Comparison of ENCODE assay signal across 7 mouse cellular contexts in the genomic region with DNA sequence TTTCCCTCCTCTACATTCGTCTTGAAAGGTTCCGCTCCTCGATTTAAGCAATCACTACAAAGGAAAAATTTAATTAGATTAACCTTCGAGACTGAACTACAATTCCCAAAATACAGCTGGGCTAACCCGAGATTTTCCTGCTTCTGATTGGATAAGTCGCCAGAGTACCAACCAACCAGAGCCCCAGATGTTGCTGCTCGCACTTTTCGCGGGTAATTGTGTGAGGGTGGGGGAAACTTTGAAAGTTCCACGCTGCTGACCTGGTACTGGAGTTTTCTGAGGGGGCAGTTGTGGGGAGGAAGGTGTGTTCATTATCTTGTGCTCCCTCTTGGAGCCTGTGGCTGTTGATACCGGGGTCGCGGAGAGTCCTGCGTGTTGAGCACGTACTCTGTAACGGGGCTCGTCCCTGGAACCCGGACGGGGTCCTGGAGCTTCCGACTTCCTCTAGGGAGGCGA. TPM values are rescaled to one million over a fixed set of nuclear protein-coding genes. Genes with fewer than 3 reads are reported as not detected.
DNase-seq lines count a peak whose midpoint lies in the region; ATAC-seq lines count a peak whose summit lies in the region.

A gene (plus strand): TSS at position 162 of the 456 bp plus-strand sequence.

- peak; percentile 81 for ATAC-seq in intestine, embryonic 16.5 days
- peak; percentile 82 for ATAC-seq in midbrain, embryonic 11.5 days (ENCODE audit: low FRiP score)

- under 1% methylated on average over 21 of the region's 21 CpGs for WGBS in intestine, embryonic 16.5 days
- WGBS in midbrain, embryonic 11.5 days, result 0% methylated on average over 21 of the region's 21 CpGs

- no peaks in the 10 kb centered on the region for H3K9me3 ChIP-seq in intestine, embryonic 16.5 days (ENCODE audit: control insufficient read depth, low read length)
- H3K9me3 ChIP-seq in midbrain, embryonic 11.5 days (ENCODE audit: control insufficient read depth, low read length), result no peaks in the 10 kb centered on the region

- peak within 1 kb of the TSS; percentile 72 for H3K27ac ChIP-seq in intestine, embryonic 16.5 days (ENCODE audit: low read length)
- H3K27ac ChIP-seq in midbrain, embryonic 11.5 days (ENCODE audit: low read depth, low read length), result no peak within 1 kb of the TSS

- no peaks in the 10 kb centered on the region for H3K27me3 ChIP-seq in intestine, embryonic 16.5 days (replicated peaks; ENCODE audit: control insufficient read depth, insufficient read depth, low read length)
- no peaks in the 10 kb centered on the region for H3K27me3 ChIP-seq in midbrain, embryonic 11.5 days (ENCODE audit: control insufficient read depth, insufficient read depth, low read length)

- intact Hi-C loops in left cerebral cortex, postnatal 36 days (cut with DNase I), result no loop called here

- peaks cover 11% of the 10 kb centered on the region for H3K4me1 ChIP-seq in intestine, embryonic 16.5 days (ENCODE audit: control insufficient read depth, insufficient read depth, low read length)
- H3K4me1 ChIP-seq in midbrain, embryonic 11.5 days (ENCODE audit: control insufficient read depth, insufficient read depth, low read length), result peaks cover 9% of the 10 kb centered on the region

- H3K9ac ChIP-seq in intestine, embryonic 16.5 days (ENCODE audit: low read depth, low read length), result peak within 1 kb of the TSS; percentile 75
- peak within 1 kb of the TSS; percentile 79 for H3K9ac ChIP-seq in midbrain, embryonic 11.5 days (ENCODE audit: low read length)

- peak; percentile 85 for DNase-seq in adrenal gland, postnatal 10 days
- peak; percentile 84 for DNase-seq in embryo, embryonic 9.5 days (ENCODE audit: extremely low spot score)
- DNase-seq in gastrocnemius, postnatal 4 days (ENCODE audit: low spot score in 2 of 2), result peak; percentile 31 to 59
- DNase-seq in left cerebral cortex, postnatal 36 days (ENCODE audit: low spot score in 2 of 2), result peak; percentile 54 to 66
- peak; percentile 98 for DNase-seq in midbrain, embryonic 11.5 days (ENCODE audit: low spot score, missing footprints)
- peak; percentile 76 for DNase-seq in skeletal muscle tissue, adult 2 months (ENCODE audit: low read depth, low spot score)

- peak within 1 kb of the TSS; percentile 73 for H3K4me3 ChIP-seq in intestine, embryonic 16.5 days (ENCODE audit: low read length)
- H3K4me3 ChIP-seq in midbrain, embryonic 11.5 days (ENCODE audit: low read depth, low read length), result peak within 1 kb of the TSS; percentile 74

- H3K36me3 ChIP-seq in intestine, embryonic 16.5 days (ENCODE audit: control insufficient read depth, insufficient read depth, low read length), result no peaks in the 10 kb centered on the region
- no peaks in the 10 kb centered on the region for H3K36me3 ChIP-seq in midbrain, embryonic 11.5 days (ENCODE audit: control insufficient read depth, insufficient read depth, low read length)

- H3K4me2 ChIP-seq in intestine, embryonic 16.5 days (ENCODE audit: low read depth, low read length), result peak within 1 kb of the TSS; percentile 54
- H3K4me2 ChIP-seq in midbrain, embryonic 11.5 days, result peak within 1 kb of the TSS; percentile 82

RNA-seq across cellular contexts. Expression of the gene that starts here (rescaled TPM):
- total RNA-seq in adrenal gland, postnatal 10 days (2021), result 1 to 10 TPM; 1.6 to 3.0 TPM
- 1 to 10 TPM; 2.2 to 2.3 TPM for total RNA-seq in gastrocnemius, postnatal 4 days (2021)
- polyA plus RNA-seq in intestine, embryonic 16.5 days (2015; fragmentation: Nextera tagmentation; extraction: Ambion mirVana), result 6.2 and 6.8 TPM in 2 replicates
- under 1 TPM in 1 of 2 experiments, not detected in 1; 0.22 TPM for total RNA-seq in left cerebral cortex, postnatal 36 days (2021)
- polyA plus RNA-seq in midbrain, embryonic 11.5 days (2014; fragmentation: Nextera tagmentation; extraction: Ambion mirVana), result 6.9 and 8.4 TPM in 2 replicates

Comparison
In these comparisons a context has a peak if more than half of its experiments do, and no peak if none do; other contexts are left out.
1. Peak in DNase-seq in left cerebral cortex, postnatal 36 days; RNA of the gene not detected or under 1 TPM.
2. DNase-seq: peak in every context shown above with its lines; median percentile 98 in midbrain, embryonic 11.5 days; 85 in adrenal gland, postnatal 10 days; 84 in embryo, embryonic 9.5 days; 76 in skeletal muscle tissue, adult 2 months; 60 in left cerebral cortex, postnatal 36 days; 45 in gastrocnemius, postnatal 4 days.